Mouse (Mus musculus) myocyte (in vitro differentiated cells): ENCODE measurements at regions not wholly inside any gene's neighbourhood (a gene's known extent, or its start where the extent isn't known, plus 50 kb on each side); places are given as distances from the start of the nearest gene placed in this dataset.

Experiments
- H3K27me3 ChIP-seq: one replicate; pipeline ENCODE4 v1.6.1; 2011; ENCODE audit not compliant: control insufficient read depth, insufficient read depth, insufficient read length
- H3K36me3 ChIP-seq: one replicate; pipeline ENCODE4 v1.6.1; 2011; ENCODE audit not compliant: control insufficient read depth, insufficient read depth
- H3K4me2 ChIP-seq: one replicate; pipeline ENCODE4 v1.6.1; 2011; ENCODE audit warnings: low read depth, control low read depth
- H3K4me3 ChIP-seq: one replicate; pipeline ENCODE4 v1.5.1; 2011; ENCODE audit warnings: mild to moderate bottlenecking, control low read depth, moderate library complexity
- H3K79me2 ChIP-seq: one replicate; pipeline ENCODE4 v1.6.1; 2011; ENCODE audit not compliant: control insufficient read depth, insufficient read depth
- H3ac ChIP-seq: one replicate; pipeline ENCODE4 v1.6.1; 2011; ENCODE audit not compliant: control insufficient read depth, insufficient read length
- CEBPB ChIP-seq: IDR thresholded peaks from 2 replicates; pipeline ENCODE4 v1.6.1; 2011; ENCODE audit warnings: mild to moderate bottlenecking, moderate library complexity; ENCODE audit not compliant: poor library complexity, insufficient read depth, severe bottlenecking
- E2F4 ChIP-seq: IDR thresholded peaks from one replicate; pipeline ENCODE4 v1.6.1; 2011; ENCODE audit warnings: mild to moderate bottlenecking, control low read depth, moderate library complexity; ENCODE audit not compliant: insufficient read depth
- MAX ChIP-seq: IDR thresholded peaks from one replicate; pipeline ENCODE4 v1.6.1; 2011; ENCODE audit warnings: low read depth, mild to moderate bottlenecking, control low read depth
- MYOD1 ChIP-seq, 3 experiments: IDR thresholded peaks; one replicate each; pipeline ENCODE4 v1.6.1; 2011; ENCODE audit warnings: control low read depth in 2 of 3, low read depth in 2 of 3, mild to moderate bottlenecking in 2 of 3, moderate library complexity in 1 of 3; ENCODE audit not compliant: insufficient read length in 2 of 3, control insufficient read depth in 1 of 3
- MYOG ChIP-seq, 3 experiments: IDR thresholded peaks; one replicate each; pipeline ENCODE4 v1.6.1; 2011; ENCODE audit warnings: control low read depth in 2 of 3, low read depth in 2 of 3, mild to moderate bottlenecking in 2 of 3; ENCODE audit not compliant: insufficient read length in 2 of 3, control insufficient read depth in 1 of 3, insufficient read depth in 1 of 3
- POLR2A ChIP-seq: IDR thresholded peaks from one replicate; pipeline ENCODE4 v1.6.1; 2011; ENCODE audit warnings: low read depth, mild to moderate bottlenecking, control low read depth, moderate library complexity; ENCODE audit not compliant: insufficient read length
- POLR2AphosphoS2 ChIP-seq: IDR thresholded peaks from one replicate; pipeline ENCODE4 v1.6.1; 2011; ENCODE audit warnings: low read depth, control low read depth; ENCODE audit not compliant: insufficient read length
- REST ChIP-seq: IDR thresholded peaks from one replicate; pipeline ENCODE4 v1.6.1; 2011; ENCODE audit warnings: mild to moderate bottlenecking, control low read depth, moderate library complexity; ENCODE audit not compliant: insufficient read depth, insufficient read length
- SRF ChIP-seq: IDR thresholded peaks from one replicate; pipeline ENCODE4 v1.6.1; 2011; ENCODE audit warnings: low read depth; ENCODE audit not compliant: control insufficient read depth, insufficient read length
- TCF12 ChIP-seq: IDR thresholded peaks from one replicate; pipeline ENCODE4 v1.6.1; 2011; ENCODE audit warnings: mild to moderate bottlenecking, control low read depth; ENCODE audit not compliant: poor library complexity, insufficient read depth, severe bottlenecking
- TCF3 ChIP-seq: IDR thresholded peaks from one replicate; pipeline ENCODE4 v1.6.1; 2011; ENCODE audit warnings: low read depth, control low read depth; ENCODE audit not compliant: insufficient read length
- USF1 ChIP-seq: IDR thresholded peaks from one replicate; pipeline ENCODE4 v1.6.1; 2011; ENCODE audit warnings: low read depth, mild to moderate bottlenecking, control low read depth, moderate library complexity

DNA sequence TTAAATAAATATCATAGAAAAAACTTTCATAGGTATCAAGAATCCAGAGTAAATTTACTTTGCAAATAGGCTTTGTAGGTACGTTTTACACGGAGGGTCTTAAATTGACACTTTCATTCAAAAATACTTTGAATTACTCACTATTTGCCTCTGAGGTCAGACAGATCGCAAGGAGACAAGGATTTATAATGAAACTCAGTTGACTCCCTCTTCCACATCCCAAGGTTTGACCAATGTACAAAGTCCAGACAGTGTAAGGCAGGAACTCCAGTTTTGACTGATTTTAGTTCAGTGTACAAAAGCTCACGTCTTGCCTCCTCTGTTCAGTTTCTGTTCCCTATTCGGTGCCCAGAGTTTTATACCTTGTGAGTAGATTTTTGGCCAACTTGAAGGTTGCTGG, 205.8 kb downstream of the Foxa2 start:
- Histone ChIP-seq H3ac (no peak overlapping the region), H3K79me2 (no peaks in the 10 kb centered on the region), H3K36me3 (no peaks in the 10 kb centered on the region), H3K27me3 (no peaks in the 10 kb centered on the region), H3K4me3 (no peak overlapping the region), H3K4me2 (no peak overlapping the region)
- TF ChIP-seq POLR2A (no peak), REST (no peak), MYOD1 (IDR thresholded peaks at IDR 0.05; ENCODE audit: control insufficient read depth in 1 of 3, insufficient read length in 2 of 3, low read depth in 2 of 3) (no peak), MYOG (IDR thresholded peaks at IDR 0.05; ENCODE audit: control insufficient read depth in 1 of 3, insufficient read depth in 1 of 3, insufficient read length in 2 of 3, low read depth in 2 of 3) (no peak), TCF3 (no peak), TCF12 (no peak), E2F4 (no peak), MAX (no peak), SRF (no peak), USF1 (no peak), CEBPB (no peak), POLR2AphosphoS2 (no peak)

DNA sequence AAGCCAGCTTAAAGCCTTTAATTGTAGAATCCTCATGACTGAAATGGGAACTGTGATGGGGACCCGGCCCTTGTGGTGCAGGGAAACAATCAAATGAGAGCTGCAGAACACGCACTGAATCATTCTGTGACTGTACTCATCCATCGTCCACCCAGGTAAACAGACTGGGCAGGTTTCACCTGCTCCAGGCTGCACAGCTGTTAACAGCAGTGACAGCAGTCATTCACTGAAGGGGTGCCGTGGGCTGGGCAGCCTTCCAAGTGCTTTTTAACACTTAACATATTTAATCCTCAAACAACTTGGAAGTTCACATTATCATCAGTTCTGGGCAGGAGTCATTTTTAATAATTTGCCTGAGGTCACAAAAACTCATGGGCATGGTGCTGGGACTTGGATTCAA, 208.2 kb downstream of the Foxa2 start:
- Histone ChIP-seq H3ac (no peak overlapping the region), H3K79me2 (no peaks in the 10 kb centered on the region), H3K36me3 (no peaks in the 10 kb centered on the region), H3K27me3 (no peaks in the 10 kb centered on the region), H3K4me2 (no peak overlapping the region), H3K4me3 (no peak overlapping the region)
- no peak for TF ChIP-seq MAX
- TF ChIP-seq TCF3 = no peak
- no peak for TF ChIP-seq REST
- no peak for TF ChIP-seq POLR2A
- TF ChIP-seq MYOG (IDR thresholded peaks at IDR 0.05; ENCODE audit: control insufficient read depth in 1 of 3, insufficient read depth in 1 of 3, insufficient read length in 2 of 3, low read depth in 2 of 3) = no peak
- TF ChIP-seq CEBPB = no peak
- no peak for TF ChIP-seq USF1
- no peak for TF ChIP-seq TCF12
- no peak for TF ChIP-seq E2F4

DNA sequence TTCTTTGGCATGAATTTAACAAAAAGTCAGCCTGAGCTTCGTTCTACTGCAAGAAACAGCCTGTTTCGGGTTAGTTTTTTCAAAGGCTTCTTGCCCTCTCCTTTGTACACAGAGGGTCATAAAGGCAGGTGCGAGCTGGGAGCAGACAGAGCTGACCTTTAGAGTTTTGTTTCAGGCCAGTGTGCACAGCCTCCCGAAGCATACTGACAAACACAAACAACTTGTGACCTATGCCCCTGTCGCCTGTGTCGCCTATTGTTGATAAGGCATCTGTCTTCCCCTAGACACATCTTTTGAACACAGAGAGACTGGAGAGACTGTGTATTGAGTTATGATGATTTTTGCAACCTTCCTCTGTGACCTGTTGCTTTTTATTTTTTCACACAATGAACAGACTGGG, 216.2 kb downstream of the Foxa2 start:
- no peak for TF ChIP-seq TCF3
- TF ChIP-seq CEBPB = no peak
- no peak for TF ChIP-seq MYOG (IDR thresholded peaks at IDR 0.05; ENCODE audit: control insufficient read depth in 1 of 3, insufficient read depth in 1 of 3, insufficient read length in 2 of 3, low read depth in 2 of 3)
- no peak for TF ChIP-seq POLR2AphosphoS2
- TF ChIP-seq TCF12 = no peak
- no peak for TF ChIP-seq MYOD1 (IDR thresholded peaks at IDR 0.05; ENCODE audit: control insufficient read depth in 1 of 3, insufficient read length in 2 of 3, low read depth in 2 of 3)
- no peak for TF ChIP-seq MAX
- no peak for TF ChIP-seq USF1
- TF ChIP-seq SRF = no peak
- TF ChIP-seq E2F4 = no peak
- no peak for TF ChIP-seq POLR2A
- H3ac ChIP-seq = no peak overlapping the region
- peaks cover 4% of the 10 kb centered on the region for H3K27me3 ChIP-seq
- H3K4me2 ChIP-seq = no peak overlapping the region
- H3K79me2 ChIP-seq = no peaks in the 10 kb centered on the region
- H3K4me3 ChIP-seq = no peak overlapping the region
- H3K36me3 ChIP-seq = no peaks in the 10 kb centered on the region

DNA sequence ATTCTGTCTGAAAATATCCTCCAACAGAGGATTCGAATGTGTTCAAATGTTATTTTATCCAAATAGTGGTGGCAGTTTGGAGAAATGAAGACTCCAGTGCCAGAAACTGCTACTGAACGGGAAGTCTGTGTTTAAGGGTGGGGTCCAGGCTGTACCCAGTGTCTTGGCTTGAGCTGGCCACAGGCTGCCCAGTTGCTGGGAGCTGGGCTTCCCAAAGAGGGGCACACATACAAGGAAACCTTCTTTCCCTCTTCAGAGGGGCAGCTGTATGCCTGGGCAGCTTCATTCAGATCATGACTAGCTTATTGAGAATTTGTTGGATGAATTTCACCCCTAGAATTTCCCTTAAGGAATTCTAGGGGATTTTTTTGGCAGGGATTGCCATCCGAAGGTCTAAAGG, 229.8 kb downstream of the Foxa2 start:
- no peaks in the 10 kb centered on the region for H3K36me3 ChIP-seq
- TF ChIP-seq POLR2A (no peak), CEBPB (no peak), MYOD1 (IDR thresholded peaks at IDR 0.05; ENCODE audit: control insufficient read depth in 1 of 3, insufficient read length in 2 of 3, low read depth in 2 of 3) (no peak), POLR2AphosphoS2 (no peak), E2F4 (no peak), TCF3 (no peak)
- H3K4me2 ChIP-seq = no peak overlapping the region
- H3K27me3 ChIP-seq = no peaks in the 10 kb centered on the region
- H3K79me2 ChIP-seq = no peaks in the 10 kb centered on the region
- H3ac ChIP-seq = no peak overlapping the region
- no peak overlapping the region for H3K4me3 ChIP-seq

DNA sequence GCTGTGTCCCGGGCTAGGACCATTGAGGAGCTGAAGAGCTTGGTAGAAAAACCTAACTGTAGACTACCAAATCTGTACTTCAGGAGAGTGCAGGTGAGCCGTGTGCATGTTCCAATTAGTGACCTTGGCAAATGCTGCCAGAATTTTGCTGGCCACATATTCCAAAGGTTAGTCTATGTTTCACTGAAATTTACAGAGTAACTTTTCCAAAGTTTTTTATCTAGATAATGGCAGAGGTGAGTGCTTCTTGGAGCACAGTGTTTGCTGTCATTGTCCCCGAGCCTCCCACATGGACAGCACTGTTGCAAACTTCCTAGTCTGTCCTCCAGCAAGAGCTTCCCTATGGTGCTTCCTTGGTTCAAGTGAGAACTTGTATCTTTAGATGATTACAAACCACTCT, 232.5 kb downstream of the Foxa2 start:
- Histone ChIP-seq H3ac (no peak overlapping the region), H3K36me3 (no peaks in the 10 kb centered on the region), H3K27me3 (no peaks in the 10 kb centered on the region), H3K4me2 (no peak overlapping the region), H3K79me2 (no peaks in the 10 kb centered on the region), H3K4me3 (no peak overlapping the region)
- TF ChIP-seq TCF3 = no peak
- TF ChIP-seq MAX = no peak
- TF ChIP-seq E2F4 = no peak
- no peak for TF ChIP-seq CEBPB
- TF ChIP-seq MYOG (IDR thresholded peaks at IDR 0.05; ENCODE audit: control insufficient read depth in 1 of 3, insufficient read depth in 1 of 3, insufficient read length in 2 of 3, low read depth in 2 of 3) = no peak
- no peak for TF ChIP-seq SRF
- no peak for TF ChIP-seq POLR2A
- TF ChIP-seq MYOD1 (IDR thresholded peaks at IDR 0.05; ENCODE audit: control insufficient read depth in 1 of 3, insufficient read length in 2 of 3, low read depth in 2 of 3) = no peak
- no peak for TF ChIP-seq USF1
- no peak for TF ChIP-seq REST
